Mouse (Mus musculus): ENCODE measurements around the gene Cela2a.

GRCm38 (mm10) chr4:141871333-141871725 is 45.4 kb upstream of the Cela2a start:
- TF ChIP-seq CTCF (IDR thresholded peaks at IDR 0.05; ENCODE audit: low read depth) (no peak), EP300 (IDR thresholded peaks at IDR 0.05; ENCODE audit: low read depth) (no peak)

Measured in liver, postnatal 0 days (tissue).